Mouse (Mus musculus) CD8-positive naive resting alpha-beta T cell, adult 2 months (primary cell): ENCODE results near the gene Gm28372.
"Not testable (repeated sequence)": the region's sequence is repeated elsewhere in the genome, so short reads cannot be mapped to it uniquely, and the experiment has no call there.

Experiments used
- DNase-seq, 2 experiments: peaks; one replicate each; pipeline ENCODE4 v3.0.0; 2022; ENCODE audit warnings: low read depth in 2 of 2, low spot score in 2 of 2

Gene Gm28372

DNA sequence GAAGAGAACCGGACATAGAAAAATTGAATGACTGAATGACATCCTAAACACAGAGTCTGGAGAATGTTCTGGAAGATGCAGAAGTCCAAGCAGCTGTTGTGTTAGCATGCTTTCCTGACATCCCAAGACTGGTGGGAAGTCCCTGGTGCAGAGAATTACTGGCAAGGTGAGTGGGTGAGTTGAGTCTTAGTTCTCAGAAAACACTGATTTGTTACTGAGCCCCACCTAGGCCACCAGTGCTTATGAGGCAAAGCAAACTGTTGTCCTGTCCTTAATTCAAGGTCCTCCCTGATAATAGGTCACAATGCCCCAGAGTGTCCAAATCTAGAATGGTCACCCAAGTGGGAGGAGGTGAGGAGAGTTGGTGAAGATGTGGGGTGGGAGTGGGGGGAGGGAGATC, at the start of gene Gm28372, which contains the start of gene 1700020A23Rik:
Gene Gm28372 (plus strand): TSS at position 301 of the 400 bp plus-strand sequence.
Gene 1700020A23Rik (plus strand): TSS at position 321 of the 400 bp plus-strand sequence.
- DNase-seq: no peak

GRCm38 (mm10) chr2:130357551-130357950, 47.5 kb upstream of the Gm28372 start:
- no peak for DNase-seq

DNA sequence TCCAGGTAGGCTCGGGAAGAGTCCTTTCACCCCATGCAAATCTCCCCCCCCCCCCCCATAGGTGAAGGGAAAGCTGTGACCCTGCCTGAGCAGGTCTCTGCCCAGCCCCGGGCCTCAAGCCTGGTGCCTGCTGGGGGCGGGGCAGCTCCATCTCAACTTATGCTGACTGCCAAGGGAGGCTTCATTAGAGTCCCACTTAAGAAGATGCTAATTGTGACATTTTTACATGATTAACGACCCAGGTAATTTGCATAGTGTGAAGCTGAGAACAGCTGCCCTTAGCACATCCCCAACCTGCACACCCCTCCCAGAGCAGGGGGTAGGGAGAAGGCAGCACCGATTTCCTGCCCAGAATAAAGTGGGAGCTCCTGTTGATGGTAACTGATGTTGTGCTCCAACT, 46.2 kb upstream of the Gm28372 start:
- no peak for DNase-seq

GRCm38 (mm10) chr2:130362511-130363026, 42.5 kb upstream of the Gm28372 start:
- no peak for DNase-seq

DNA sequence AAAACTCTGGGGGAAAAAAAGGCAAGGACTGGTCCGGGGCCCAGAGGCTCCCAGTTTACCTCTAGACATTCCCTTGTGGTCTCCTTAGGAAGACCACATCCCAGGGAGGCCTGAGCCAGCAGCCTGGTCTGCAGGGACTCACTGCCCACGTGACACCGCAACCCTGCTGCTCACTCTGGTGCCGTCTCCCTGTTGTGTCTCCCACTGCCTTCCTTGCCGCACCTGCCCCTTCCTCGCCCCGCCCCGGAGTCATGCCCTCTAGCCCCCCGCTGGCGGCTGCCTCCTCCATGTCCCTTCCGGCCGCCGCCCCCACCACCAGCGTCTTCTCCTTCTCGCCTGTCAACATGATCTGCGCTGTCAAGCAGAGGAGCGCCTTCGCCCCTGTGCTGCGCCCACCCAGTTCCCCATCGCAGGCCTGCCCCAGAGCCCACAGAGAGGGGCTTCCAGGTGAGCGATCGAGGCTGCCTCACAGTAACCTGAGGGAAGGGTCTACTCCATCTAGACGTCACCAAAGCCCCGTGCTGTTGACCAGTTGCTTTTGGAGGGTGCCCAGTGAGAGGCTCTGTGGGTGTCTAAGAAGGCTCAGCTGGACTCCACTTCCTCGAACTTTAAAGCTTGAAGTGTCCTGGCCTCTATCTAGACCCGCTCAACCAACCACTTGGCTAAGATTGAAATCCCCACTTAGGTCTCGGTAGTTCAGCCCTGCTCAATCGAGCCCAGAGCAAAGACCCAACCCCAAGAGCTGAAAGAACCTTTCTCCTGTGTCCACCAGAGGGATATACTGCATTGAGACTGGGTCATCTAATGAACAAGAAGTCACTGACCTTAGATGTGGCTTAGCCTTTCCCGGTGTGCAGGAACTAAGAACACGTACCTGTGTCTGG, 39.6 kb upstream of the Gm28372 start:
- no peak for DNase-seq

- DNase-seq: no peak
Observed at GRCm38 (mm10) chr2:130367386-130367785, 37.7 kb upstream of the Gm28372 start.

DNA sequence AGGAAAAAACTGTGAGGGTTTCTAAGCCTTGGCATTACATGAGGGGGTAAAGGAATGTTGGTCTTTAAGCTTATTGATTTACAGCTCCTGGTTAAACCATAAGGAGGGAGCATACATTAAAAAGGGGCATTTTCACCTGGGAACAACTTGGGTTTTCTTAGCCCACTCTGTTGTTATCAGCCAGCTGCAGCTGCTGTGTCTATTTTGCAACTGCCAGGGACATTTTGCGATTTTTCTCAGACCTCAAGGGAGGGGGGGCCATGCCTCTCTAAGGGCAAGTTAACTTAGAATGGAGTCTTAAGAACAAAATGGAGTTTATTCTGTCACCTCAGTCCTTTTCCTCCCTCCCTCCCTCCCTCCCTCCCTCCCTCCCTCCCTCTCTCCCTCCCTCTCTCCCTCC, 32.0 kb upstream of the Gm28372 start:
- not testable (repeated sequence) for DNase-seq

GRCm38 (mm10) chr2:130374951-130375350, 30.1 kb upstream of the Gm28372 start:
- no peak for DNase-seq

GRCm38 (mm10) chr2:130383205-130383604, 21.8 kb upstream of the Gm28372 start:
- no peak for DNase-seq

GRCm38 (mm10) chr2:130383895-130384294, 21.1 kb upstream of the Gm28372 start:
- no peak for DNase-seq

DNA sequence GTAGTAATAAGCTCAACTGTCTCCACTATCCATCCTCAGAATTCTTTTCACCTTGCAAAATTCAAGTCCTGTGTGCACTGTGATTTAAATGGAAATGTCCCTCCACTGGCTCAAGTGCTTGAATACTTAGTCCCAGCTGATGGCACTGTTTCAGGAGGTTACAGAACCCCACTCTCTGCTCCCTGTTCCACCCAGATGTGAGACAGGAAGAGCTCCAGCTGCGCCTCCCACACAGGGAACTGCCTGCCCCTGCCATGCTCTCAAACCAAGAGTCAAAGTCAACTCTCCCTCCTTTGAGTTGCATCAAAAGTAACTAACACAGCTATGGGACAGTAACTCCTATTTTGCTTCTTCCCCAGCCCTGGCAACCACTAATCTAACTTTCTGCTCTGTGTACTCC, 18.8 kb upstream of the Gm28372 start:
- no peak for DNase-seq

GRCm38 (mm10) chr2:130388796-130389195, 16.2 kb upstream of the Gm28372 start:
- no peak for DNase-seq

DNA sequence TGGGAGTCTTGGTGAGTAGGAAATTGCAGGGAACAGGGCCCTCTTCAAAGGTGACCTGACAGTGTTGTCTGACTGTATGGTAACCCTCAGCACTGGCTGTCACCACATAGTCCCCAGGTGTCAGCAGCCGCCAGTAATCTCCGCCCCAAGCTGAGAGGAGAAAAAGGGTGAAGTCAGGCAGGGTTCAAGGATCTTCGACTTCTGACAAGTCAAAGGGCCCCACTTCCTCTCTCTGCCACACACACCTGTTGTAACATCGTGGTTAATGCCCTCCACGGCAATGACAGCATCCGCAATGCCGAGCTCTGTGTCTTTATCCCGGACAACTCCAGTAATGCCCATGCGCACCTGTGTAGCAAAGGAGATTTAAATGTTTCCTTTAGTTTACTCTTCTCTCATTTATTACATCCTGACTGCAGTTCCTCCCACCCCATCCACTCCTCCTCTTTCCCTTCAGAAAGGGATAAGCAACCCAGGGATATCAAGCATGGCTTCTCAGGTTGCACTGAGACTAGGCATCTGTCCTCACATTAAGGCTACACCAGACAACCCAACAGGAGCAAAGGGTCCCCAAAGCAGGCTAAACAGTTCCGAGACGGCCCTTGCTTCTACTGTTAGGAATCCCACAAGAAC, 13.9 kb upstream of the Gm28372 start:
- no peak for DNase-seq

DNA sequence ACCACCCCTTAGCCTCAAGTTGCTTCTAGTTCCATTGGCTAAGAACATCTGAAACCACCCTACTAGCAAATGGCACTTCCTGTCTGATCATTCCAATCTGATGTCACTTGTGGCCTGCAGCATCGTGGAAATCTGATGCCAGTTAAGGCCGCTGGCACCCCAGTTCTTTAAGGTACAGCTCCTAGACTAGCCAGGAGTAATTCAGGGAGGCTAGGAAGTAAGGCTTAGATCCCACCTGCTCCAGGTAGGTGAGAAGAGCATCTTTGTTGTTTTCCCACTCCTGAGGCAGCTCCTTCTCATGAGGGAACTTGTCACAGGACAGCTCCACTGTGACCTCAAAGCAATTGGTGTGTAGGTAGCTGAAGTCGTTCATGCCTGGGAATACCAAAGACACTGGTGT, 12.2 kb upstream of the Gm28372 start:
- DNase-seq: no peak

- no peak for DNase-seq
Observed at GRCm38 (mm10) chr2:130395696-130396095, 9.3 kb upstream of the Gm28372 start.

- no peak for DNase-seq
Observed at GRCm38 (mm10) chr2:130397186-130397985, 7.7 kb upstream of the Gm28372 start, which contains the start of gene Cpxm1. TSS of gene Cpxm1 (minus strand) at chr2:130397574.

GRCm38 (mm10) chr2:130398091-130398490, 6.9 kb upstream of the Gm28372 start:
- no peak for DNase-seq

DNA sequence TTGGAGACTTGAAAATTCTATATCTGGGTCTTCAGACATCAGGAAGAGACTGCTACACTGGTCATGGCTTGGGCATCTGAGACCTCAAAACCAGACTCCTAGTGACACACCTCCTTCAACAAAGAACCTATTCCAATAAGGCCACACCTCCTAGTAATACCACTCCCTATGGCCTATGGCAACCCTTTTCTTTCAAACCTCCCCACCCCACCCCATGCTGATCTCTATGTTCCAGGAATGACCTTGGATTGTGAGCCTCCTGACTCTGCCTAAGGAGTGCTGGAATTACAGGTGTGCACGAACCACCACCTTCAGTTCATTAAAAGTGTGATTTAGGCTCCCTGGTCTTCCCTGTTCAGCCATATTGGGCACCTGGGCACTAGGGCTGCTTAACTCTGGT, 5.0 kb upstream of the Gm28372 start:
- DNase-seq: no peak

DNA sequence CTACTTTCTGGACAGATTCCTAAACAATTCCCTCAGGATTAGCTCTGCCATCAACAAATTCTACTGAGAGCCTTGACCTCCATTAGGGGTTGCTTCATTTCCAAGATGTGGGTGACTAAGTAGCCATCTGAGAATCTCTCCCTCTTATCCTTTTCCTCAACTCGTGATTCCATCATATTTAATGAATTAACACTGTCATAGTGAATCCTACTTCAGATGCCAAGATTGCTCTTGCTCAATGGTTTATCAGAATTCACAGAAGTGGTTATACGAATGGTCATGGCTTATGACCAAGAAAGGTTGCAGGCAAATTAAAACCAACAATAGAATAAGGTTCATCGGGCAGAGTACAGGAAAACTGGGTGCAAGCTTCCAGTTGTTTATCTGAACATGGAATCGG, 3.1 kb upstream of the Gm28372 start:
- DNase-seq: no peak

DNA sequence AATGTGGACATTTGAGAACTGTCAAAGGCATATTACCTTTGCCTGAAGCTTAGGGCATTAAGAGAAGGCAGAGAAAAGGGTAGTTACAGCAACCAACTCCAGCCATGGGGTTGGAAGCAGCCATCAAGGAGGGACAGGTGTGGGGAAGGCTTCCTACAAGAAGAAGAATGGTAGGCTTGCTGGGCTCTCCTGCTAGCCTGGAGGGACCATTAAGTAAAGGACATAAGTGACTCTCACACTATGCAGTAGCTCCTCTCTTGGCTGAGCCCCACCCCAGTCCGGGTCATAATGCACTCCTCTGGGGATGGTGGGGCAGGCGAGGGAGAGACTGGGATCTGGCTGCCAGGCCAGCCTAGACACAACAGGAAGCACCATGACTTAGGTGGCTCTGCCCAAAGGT, 1.1 kb downstream of the Gm28372 start, which contains the start of gene Tmem239:
Gene Tmem239 (plus strand): TSS at position 301 of the 400 bp plus-strand sequence.
- DNase-seq: no peak

GRCm38 (mm10) chr2:130408194-130408593, 3.2 kb downstream of the Gm28372 start:
- DNase-seq: no peak
